Mouse (Mus musculus) G1E (cell line): Measurements from ENCODE around the gene Ssr2.

Experiments used
- CTCF ChIP-seq: IDR thresholded peaks from 2 replicates; pipeline ENCODE4 v1.5.1; 2012; ENCODE audit warnings: low read depth, low read length, inconsistent platforms, mixed read lengths
- TAL1 ChIP-seq: conservative IDR thresholded peaks from 2 replicates; pipeline ENCODE4 v1.6.1; 2012; ENCODE audit warnings: low read depth, low read length, inconsistent platforms, mixed read lengths

DNA sequence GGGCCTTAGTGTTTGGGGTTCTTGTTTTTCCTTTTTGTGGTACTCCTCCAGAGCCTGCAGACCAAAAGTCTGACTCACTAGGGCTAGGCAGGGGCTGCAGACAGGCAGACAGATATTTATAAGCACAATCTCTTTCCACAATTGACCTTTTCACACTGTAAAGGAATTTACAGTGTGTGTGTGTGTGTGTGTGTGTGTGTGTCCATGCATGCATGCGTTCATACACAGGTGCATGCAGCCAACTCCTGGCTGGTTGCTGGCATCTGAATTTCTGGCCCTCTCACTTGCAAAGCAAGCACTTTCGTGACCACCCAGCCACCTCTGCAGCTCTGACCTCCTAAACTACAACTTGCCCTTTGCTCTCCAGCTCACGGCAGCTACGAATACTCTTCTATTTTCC, 33.4 kb downstream of the Ssr2 start:
- TF ChIP-seq CTCF (no peak), TAL1 (no peak)
